Mouse (Mus musculus): ENCODE measurements around the gene Cryba2. TPM values are rescaled to one million over a fixed set of nuclear protein-coding genes. Genes with fewer than 3 reads are reported as not detected.
A peak's percentile ranks its signal among the peaks of the same experiment; 100 is the strongest.

Gene Cryba2
- polyA plus RNA-seq, 1 experiment from 2014 or later = 1.1 TPM

- no peak for DNase-seq (ENCODE audit: low spot score)
Measured at GRCm38 (mm10) chr1:74884196-74885141, 8.5 kb downstream of the Cryba2 start.

DNA sequence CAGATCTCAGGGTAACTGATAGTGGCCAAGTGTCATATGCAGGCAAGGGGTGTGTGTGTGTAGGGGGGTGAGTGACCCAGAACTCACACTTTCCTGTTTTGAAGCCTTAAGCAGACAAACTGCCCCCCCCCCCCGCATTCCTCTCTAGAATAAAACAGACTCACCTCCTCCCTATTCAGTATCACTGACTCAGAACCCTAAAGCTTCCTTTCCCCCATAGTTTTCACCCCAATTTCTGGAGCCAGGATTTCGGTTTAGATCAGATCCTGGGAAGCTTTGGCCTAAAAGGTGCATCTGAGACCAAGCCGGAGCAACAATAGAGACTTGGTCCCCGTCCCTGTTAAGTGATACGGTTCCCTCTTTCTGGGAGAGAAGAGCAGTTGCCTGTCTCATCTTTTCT is 9.5 kb downstream of the Cryba2 start:
- no peak for DNase-seq (ENCODE audit: low spot score)

GRCm38 (mm10) chr1:74882828-74883227 is 10.1 kb downstream of the Cryba2 start:
- DNase-seq (ENCODE audit: low spot score) = no peak

- DNase-seq (ENCODE audit: low spot score) = no peak
Measured at GRCm38 (mm10) chr1:74882055-74882734, 10.7 kb downstream of the Cryba2 start.

DNA sequence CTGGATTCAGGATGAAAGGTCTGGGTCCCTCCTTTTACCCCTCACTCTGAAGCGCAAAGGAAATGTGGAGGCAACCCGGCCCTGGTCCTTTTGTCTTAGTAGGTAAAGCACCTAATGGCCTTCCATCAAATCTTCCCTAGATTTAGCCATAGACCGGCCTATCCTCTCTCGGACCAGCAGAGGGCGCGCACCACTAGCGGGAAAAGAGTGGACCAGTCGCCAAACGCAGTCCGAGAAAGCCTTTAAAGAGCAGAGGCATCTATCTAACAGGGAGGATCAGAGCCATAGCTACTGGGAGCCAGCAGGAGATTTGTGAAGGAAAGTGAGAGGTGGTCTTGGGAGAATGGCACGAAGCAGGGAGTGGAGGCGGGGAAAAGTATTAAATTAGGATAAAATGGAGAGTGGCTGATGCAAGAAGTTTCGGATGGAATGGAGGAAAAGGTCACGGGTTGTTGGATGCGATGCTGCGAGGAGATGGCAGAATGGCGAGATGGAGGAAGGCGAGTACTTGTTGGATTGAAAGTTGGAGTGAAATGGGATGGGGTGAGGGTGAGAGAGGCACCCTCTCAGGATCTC is 12.1 kb downstream of the Cryba2 start:
- DNase-seq (ENCODE audit: low spot score) = peak; percentile 50

DNA sequence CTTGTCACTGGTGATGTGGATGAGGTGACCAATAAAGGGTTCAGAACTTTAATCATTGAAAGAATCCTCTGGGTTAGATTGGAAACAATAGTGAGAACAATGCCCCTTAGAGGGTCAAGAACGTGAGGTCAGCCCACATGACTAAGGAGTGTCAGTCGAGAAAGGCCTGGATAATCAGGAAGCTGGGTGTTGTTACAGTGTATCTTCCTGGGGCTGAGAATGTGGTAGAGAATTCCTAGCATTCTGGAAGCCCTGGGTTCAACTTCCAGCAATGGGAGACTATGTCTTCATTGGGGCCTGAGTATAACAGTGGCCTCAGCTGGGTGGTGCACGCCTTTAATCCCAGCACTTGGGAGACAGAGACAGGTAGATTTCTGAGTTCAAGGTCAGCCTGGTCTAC is 15.7 kb downstream of the Cryba2 start:
- DNase-seq (ENCODE audit: low spot score) = no peak

DNA sequence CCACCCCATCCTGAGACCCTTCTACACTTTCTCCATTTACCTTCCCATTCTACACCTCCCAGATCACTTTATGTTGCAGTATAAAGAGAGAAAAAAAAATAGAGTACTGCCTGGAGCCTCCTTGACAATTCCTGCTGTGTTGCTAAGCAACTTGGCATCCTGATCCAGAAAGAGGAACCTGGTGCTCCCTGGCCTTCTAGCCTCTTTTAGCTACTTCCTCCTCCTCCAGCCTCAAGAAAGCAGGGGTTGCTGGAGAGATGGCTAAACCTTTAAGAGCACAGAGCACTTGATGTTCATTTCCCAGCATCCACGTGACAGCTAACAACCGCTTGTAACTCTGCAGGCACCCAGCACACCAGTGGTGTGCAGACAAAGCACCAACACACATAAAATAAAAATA is 20.7 kb downstream of the Cryba2 start:
- DNase-seq (ENCODE audit: low spot score) = no peak

DNA sequence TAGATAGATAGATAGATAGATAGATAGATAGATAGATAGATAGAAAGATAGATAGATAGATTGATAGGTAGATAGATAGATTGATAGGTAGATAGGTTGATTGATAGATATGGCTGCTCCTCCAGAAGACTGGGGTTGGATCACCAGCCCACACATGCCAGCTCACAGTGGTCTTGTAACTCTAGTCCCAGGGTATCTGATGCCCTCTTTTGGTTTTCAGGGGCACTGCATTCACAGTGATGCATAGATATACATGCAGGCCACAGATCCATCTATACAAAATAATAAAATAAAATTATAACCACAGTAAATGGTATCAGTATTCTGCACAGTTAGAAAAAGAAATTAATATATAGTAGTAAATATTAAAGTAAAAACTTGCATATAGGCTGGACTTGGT is 31.2 kb downstream of the Cryba2 start:
- DNase-seq (ENCODE audit: low spot score) = no peak

GRCm38 (mm10) chr1:74859223-74859984 is 33.5 kb downstream of the Cryba2 start:
- no peak for DNase-seq (ENCODE audit: low spot score)

DNA sequence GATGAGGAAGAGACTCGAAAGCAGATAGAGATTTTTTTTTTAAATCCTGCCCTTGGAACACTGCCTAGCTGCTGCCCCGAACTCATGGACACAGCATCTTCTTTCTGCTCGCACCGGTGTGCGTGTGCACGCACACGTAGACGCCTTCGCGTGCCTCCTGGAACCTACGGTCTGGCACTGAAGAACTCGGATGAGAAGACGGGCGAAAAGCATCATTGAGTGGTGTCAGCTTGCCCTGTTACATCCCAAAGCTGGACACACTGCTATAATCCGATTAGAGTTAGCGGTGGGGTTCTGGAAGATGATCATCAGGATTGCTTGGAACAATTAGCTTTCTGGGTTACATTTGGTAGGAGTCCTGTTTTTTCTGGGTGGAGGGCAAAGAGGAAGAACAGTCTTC is 34.1 kb downstream of the Cryba2 start:
- DNase-seq (ENCODE audit: low spot score) = no peak

DNA sequence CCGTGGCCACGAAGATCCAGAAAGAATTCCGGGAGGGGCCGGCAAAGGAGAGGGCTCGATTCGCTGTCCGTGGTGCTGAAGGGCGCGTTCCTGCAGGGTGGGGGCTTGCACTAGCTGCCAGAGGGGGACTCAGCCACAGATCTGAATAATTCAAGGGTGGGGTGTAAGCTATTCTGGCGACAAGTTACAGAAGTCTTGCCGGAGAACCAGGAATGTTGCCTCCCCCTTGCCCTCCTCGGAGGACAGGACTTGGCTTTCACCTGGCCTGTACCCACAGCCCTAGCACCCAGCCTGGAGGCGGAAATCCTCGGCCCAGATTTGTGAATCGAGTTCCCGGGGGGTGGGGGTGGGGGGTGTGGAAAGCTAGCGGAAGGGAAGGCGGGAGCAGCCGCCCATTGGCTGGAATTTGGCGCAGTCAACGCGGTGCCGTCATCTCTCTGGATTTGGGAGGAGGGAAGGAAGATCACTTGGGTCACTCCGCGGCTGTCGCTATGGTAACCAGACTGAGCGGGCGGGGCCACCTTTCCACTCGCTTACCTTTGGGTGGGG is 34.7 kb downstream of the Cryba2 start:
- DNase-seq (ENCODE audit: low spot score) = no peak

GRCm38 (mm10) chr1:74857677-74858076 is 35.3 kb downstream of the Cryba2 start:
- no peak for DNase-seq (ENCODE audit: low spot score)

DNA sequence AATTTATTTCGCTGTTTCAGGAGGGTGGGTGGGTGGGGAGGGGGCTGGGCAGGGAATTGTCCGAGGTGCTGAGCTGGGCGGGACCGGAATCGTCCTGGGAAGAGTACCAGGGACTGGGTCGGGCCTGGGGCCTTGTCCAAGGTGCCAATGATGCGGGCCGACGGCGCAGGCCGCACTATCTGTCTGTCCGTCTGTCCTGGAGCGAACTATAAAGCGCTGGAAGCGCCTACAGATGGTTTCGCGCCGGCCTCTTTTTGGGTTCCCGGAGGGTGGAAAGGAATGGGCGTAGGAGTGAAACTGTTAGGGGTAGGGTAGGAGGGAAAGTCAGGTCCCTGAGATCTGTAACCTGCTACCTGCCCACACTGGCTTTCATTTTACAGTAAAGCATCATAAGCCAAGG is 35.7 kb downstream of the Cryba2 start:
- DNase-seq (ENCODE audit: low spot score) = no peak

DNA sequence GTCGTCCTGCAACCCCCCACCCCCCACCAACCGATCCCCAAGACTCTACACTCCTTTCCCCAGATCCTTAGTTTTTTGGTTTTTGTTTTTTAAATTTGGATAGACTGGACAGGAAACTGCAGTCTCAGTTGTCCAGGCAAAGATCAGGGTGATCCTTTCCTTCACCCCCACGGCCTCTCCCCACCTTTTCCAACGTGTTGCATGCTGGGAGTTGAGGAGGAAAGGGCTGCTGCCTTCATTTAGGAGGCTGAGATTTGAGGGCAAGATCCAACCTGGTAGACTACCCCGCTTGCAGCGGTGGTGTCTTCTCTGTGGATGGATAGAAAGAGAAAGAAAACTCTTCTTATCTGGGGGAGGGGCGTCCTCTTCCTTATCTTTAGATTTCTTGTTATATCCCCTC is 36.2 kb downstream of the Cryba2 start:
- no peak for DNase-seq (ENCODE audit: low spot score)

DNA sequence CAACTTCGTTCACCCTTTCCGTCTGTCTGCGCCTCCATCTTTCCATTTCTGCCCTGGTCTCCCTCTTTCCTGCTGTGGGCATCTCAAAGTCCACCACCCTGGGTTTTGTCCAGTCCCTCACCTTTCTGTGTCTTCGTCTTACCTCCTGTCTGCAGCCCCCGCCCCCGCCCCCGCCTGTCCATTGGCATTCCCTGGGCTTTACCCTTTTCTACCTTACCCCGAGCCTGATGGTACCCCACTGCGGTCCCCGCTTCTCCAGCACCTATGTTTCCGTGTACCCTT is 36.6 kb downstream of the Cryba2 start:
- no peak for DNase-seq (ENCODE audit: low spot score)

GRCm38 (mm10) chr1:74855651-74856438 is 37.1 kb downstream of the Cryba2 start:
- DNase-seq (ENCODE audit: low spot score) = no peak

GRCm38 (mm10) chr1:74855156-74855555 is 37.8 kb downstream of the Cryba2 start:
- DNase-seq (ENCODE audit: low spot score) = no peak

DNA sequence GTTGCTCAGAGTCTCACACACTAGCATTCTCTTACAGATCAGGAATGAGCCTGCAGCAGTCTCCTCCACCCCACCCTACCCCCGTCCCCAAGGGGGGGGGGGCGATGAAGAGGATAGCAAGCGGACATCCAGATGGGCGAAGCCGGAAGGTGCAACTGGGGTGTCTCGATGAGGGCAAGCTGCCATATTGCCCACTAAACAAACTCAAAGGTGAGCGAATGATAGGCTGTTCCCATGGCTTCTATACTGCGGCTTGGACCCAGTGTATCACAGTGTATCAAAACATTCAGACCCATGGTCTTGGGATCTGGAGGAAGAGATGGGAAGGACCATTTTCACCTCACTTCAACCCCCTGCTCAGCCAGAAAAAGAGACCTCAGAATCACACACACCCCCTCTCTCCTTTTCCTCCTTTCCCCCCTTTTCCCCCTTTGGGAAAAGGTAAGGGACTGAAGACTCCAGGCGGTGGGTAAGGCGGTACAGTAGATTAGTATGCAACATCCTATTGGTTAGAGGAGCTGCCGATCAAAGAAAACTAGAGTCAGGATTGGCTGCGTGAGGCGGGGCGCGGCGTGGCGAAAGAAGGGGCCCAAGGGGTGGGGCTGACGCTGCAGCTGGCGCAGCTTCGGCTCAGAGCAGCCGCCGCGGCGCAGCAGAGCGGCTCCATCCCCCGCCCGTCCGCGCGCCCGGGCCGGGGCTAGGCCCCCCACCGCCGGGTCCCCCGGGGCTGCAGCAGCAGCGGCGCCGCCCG is 38.5 kb downstream of the Cryba2 start, which contains the start of gene Cdk5r2:
Cdk5r2 (plus strand) TSS at position 629 of the 751 bp plus-strand sequence.
- peak; percentile 78 for DNase-seq (ENCODE audit: low spot score)

DNA sequence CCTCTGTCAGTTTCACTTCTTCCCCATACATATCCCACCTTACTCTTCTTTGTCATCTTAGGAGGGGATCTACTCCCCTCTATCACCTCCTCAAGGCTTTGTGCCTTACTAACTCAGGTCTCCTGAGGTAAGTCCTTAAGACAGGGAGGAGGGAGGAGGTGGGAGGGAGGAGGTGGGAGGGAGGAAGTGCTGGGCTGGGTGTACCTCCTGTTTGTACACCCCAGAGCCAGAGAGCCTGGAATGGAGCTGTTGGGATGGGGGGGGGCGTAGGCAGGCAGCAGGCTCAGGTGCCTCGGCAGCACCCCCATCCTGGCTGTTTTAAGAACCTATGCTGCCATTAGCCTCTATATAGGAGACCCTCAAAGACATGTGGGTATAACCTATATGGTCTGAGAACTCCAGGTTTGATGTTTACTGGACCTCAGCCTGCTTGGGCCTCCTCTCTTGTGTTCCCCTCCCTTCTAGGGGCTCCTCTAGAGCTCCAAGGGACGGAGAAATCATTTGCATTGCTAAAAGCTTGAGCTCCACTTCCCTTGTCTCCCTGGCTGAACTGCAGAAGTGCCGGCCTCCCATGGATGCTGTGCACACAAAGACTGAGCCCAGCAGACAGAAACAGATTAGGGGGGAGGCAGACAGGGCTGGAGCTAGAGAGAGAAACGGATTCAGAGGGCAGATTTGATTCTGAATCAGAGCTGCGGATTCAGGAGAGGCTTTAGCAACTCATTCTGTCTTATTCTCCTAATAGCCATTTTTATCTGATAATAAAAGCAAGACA is 41.8 kb downstream of the Cryba2 start:
- no peak for DNase-seq (ENCODE audit: low spot score)
